Mouse (Mus musculus): ENCODE results near the gene Prkag3.

The Prkag3 gene

GRCm38 (mm10) chr1:74759773-74760172, 10.8 kb upstream of the Prkag3 start:
- DNase-seq (ENCODE audit: low spot score), result peak; percentile 46

DNA sequence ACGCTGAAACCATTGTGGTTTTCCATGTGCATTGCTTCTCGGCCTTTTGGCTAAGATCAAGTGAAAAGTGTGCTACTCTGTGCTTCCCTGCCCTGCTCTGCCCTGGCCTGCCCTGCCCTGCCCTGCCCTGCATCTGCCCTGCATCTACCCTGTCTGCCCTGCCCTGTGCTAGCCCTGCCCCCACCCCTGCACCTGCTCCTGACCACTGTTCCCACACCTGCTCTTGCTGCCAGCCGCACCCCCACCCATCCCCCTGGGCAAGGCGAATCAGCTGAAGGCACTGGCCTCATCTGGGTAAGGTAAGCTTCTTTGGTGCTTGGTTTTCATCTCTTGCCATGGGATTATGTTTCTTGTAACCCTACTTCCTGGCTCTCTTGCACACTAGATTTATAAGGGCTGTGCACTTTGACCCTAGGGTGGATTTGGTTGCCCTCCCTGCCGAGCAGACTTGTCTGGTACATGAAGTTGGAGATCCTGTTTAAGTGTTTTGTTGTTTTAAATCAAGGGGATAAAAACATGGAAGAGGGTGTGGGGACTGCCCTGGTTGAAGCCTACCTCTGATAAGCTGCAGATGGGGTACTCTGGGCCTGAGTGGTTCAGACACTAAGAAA, 5.3 kb upstream of the Prkag3 start:
- no peak for DNase-seq (ENCODE audit: low spot score)

- no peak for DNase-seq (ENCODE audit: low spot score)
Observed at GRCm38 (mm10) chr1:74753266-74753974, 4.4 kb upstream of the Prkag3 start.

DNA sequence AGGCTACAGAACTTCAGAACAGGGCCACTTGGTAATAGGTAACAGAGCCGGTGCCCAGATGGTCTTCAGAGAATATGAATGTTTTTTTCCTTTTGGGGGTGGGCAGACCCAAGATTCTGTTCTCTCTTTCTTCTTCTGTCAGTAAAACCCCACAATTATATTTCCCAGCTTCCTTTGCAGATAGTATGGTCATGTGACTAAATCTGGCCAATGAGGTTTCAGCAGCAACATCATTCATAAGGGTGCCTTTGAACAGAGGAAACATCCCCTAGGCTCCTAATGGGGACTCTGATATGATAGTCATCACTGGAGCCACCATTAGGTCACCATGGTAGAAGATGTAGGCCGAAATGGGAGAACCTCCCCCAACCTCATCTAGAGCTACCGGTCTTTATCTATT, 3.8 kb upstream of the Prkag3 start:
- DNase-seq (ENCODE audit: low spot score), result no peak

DNA sequence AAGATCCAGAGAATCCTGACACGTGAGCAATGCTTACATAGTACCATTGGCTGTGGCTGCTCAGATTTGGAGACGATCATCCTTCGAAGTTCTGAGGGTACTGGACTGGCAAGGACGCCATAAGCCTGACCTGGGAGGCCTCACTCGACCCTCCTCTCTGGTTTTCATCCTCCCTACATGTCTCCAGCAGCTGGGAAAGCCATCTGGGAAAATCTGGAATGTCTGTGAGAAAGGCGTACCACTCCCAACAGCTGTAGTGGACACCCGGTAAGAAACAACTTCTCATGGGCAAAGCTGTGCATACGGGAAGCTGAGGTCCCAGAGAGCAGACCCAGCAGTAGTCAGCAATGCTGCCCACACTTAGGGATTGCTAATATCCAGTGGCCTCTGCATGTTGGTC, 3.1 kb upstream of the Prkag3 start:
- DNase-seq (ENCODE audit: low spot score), result no peak

- no peak for DNase-seq (ENCODE audit: low spot score)
Observed at GRCm38 (mm10) chr1:74750683-74751082, 1.7 kb upstream of the Prkag3 start.

DNA sequence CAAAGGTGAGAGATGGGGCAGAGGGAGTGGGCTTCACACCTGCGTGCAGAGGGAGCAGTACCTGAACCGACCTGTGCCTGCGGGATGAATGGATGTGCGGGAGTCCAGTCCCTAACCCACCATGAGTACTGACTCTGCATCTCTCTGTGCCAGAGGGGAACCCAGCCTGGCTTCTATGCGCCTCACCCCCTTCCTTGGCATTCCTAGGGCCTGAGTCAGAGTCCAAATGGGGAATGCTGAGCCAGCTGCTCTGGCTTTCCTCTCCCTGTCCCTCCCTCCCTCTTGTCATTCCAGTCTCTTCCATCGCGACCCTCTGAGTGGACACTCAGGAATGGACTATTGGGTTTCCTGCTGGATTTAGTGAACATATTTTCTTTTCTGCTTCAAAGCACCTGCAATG, 280 bp upstream of the Prkag3 start:
- no peak for DNase-seq (ENCODE audit: low spot score)

DNA sequence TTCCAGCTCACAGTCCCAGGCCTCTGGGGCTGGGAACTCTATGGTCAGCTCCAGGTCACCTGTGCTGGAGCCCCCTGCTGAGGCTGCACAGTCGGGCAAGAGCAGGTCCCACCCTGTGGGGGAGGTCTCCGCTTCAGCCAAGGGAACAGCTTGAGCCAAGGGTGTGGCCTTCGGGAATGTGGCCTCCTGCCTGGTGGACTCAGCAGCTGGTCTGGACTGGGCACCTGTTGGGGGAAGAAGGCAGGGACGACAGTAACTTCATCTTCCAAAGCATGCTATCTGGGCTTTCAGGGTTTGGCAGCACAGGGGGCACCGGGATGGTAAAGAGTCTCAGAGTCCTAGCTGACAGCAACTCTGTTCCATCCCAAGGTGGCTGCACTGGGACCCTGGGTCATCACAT, 1.7 kb downstream of the Prkag3 start:
- no peak for DNase-seq (ENCODE audit: low spot score)

DNA sequence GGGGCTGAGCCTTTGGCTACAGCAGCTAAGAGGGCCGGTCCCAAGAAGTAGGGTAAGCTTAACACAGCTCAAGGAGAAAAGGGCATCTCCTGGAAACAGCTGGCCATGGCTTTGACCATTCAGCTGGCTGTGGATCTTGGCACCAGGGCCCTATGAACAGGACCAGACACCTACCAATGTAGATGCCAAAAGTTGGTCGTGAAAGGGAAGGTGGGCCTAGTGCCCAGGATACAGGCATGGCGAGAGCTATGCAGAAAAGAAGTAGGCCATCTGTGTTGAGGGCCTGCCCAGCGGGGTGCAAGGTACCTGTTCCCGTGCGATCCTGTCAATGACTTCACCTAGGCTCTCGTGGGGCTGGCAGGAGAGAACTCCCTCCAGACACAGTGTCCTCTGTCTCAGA, 8.2 kb downstream of the Prkag3 start:
- DNase-seq (ENCODE audit: low spot score), result no peak

- DNase-seq (ENCODE audit: low spot score), result no peak
Observed at GRCm38 (mm10) chr1:74737500-74737899, 11.5 kb downstream of the Prkag3 start.

- DNase-seq (ENCODE audit: low spot score), result no peak
Observed at GRCm38 (mm10) chr1:74736977-74737376, 12.0 kb downstream of the Prkag3 start.

GRCm38 (mm10) chr1:74728446-74728845, 20.6 kb downstream of the Prkag3 start:
- DNase-seq (ENCODE audit: low spot score), result no peak

DNA sequence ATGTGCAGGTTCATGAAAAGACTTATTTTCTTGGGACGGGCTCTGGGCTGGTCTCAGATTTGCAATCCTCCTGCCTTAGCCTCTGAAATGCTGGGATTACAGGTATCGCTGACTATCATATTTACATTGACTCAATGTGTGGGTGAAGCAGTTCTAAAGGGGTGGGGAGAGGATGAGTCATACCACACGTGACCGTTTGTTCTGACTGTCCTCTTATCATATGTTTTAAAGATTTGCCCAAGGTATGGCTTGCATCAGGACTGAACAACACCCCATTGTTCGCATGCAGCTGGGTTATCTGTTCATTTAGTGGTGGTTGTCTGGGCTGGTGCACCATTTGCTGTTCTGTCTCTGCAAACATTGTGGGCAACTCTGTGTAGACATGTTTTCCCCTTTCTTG, 22.3 kb downstream of the Prkag3 start:
- no peak for DNase-seq (ENCODE audit: low spot score)

GRCm38 (mm10) chr1:74726114-74726513, 22.9 kb downstream of the Prkag3 start:
- DNase-seq (ENCODE audit: low spot score), result no peak

DNA sequence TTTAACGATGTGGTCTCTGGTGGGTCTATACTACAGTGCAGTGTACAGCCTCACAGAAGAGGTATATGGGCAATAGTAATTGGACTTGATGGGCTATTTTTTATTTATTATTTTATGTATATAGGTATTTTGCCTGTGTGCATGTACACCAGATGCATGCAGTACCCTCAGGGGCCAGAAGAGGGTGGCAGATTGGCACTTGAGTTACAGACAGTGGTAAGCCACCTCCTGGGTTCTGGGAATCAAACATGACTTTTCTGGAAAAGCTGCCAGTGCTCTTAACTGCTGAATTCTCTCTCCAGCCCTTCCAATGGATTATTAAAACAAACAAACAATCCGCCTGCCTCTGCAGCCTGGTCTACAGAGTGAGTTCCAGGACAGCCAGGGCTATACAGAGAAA, 25.3 kb downstream of the Prkag3 start:
- no peak for DNase-seq (ENCODE audit: low spot score)

GRCm38 (mm10) chr1:74721657-74722056, 27.4 kb downstream of the Prkag3 start:
- DNase-seq (ENCODE audit: low spot score), result no peak

DNA sequence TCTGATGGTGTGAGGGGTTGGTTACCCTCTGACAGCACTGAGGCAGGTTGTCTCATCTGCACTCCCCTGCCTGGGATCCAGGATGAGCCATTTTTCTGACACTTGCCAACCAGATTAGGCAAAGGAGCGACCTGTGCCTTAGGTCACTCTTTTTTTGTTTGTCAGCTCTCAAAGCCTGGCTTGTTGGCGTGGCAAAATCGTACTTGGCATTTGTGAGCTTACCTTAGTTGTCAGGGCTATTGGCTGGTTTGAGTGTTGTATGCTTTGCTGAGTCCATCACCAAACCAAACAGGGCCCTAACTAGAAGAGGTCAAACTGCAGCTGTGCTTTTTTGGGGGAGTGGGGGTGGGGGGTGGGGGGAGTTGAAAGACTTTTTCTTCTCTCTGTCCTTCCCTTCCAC, 29.7 kb downstream of the Prkag3 start:
- DNase-seq (ENCODE audit: low spot score), result no peak

GRCm38 (mm10) chr1:74718113-74718512, 30.9 kb downstream of the Prkag3 start:
- no peak for DNase-seq (ENCODE audit: low spot score)

- DNase-seq (ENCODE audit: low spot score), result no peak
Observed at GRCm38 (mm10) chr1:74715886-74716285, 33.1 kb downstream of the Prkag3 start.

DNA sequence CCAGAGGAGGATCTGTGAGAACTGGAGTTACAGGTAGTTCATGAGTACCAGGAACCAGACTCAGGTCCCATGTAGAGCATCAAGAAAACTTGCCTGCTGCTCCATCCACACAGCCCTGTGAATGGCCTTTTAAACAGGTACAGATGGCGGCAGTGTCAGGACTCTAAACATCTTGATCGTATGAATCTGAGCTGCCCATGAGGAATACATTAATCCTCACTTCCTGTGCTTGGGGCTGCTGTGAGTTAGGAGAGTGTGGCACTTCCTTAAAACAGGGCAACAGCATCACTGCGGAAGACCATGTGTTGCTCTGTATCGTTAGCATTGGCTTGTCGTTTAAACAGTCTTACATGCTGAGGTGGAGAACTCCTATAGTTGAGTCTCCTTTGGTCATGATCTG, 33.6 kb downstream of the Prkag3 start:
- no peak for DNase-seq (ENCODE audit: low spot score)

GRCm38 (mm10) chr1:74714967-74715366, 34.1 kb downstream of the Prkag3 start:
- DNase-seq (ENCODE audit: low spot score), result no peak

- no peak for DNase-seq (ENCODE audit: low spot score)
Observed at GRCm38 (mm10) chr1:74713859-74714730, 34.9 kb downstream of the Prkag3 start.

All from layer of hippocampus, adult 9-10 months (tissue).